Mouse (Mus musculus) layer of hippocampus, adult 9-11 months (tissue): ENCODE results near the gene Hoxb3.

ENCODE experiments used
- DNase-seq: peaks from one replicate; pipeline ENCODE4 v3.0.0; 2022

Gene Hoxb3

DNA sequence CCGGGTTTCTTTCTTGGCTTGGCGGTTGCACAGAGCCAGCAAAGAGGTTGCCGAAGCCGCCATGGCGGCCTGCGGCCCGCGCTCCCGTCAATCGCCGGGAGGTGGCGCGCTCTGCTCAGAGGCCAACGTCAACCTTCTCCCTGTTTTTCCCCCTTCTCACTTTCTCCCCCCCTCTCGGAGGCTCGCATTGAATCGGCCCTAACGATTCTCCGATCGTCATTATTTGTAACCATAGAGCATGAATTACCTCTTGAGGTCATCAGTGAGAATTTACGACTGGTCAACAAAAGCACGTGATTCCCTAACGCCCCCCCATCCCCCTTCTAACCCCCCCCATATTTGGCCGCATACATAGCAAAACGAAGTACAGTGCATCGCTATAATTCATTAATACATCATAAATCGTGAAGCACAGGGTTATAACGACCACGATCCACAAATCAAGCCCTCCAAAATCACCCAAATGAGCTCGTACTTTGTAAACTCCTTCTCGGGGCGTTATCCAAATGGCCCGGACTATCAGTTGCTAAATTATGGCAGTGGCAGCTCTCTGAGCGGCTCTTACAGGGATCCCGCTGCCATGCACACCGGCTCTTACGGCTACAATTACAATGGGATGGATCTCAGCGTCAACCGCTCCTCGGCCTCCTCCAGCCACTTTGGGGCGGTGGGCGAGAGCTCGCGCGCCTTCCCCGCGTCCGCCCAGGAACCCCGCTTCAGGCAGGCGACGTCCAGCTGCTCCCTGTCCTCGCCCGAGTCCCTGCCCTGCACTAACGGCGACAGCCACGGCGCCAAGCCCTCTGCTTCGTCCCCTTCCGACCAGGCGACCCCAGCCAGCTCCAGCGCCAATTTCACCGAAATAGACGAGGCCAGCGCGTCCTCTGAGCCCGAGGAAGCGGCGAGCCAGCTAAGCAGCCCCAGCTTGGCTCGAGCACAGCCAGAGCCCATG lies 19.7 kb upstream of the Hoxb3 start, which contains the start of gene Hoxb5:
TSS of gene Hoxb5 (plus strand) at position 186 of the 949 bp plus-strand sequence.
- DNase-seq, result no peak

DNA sequence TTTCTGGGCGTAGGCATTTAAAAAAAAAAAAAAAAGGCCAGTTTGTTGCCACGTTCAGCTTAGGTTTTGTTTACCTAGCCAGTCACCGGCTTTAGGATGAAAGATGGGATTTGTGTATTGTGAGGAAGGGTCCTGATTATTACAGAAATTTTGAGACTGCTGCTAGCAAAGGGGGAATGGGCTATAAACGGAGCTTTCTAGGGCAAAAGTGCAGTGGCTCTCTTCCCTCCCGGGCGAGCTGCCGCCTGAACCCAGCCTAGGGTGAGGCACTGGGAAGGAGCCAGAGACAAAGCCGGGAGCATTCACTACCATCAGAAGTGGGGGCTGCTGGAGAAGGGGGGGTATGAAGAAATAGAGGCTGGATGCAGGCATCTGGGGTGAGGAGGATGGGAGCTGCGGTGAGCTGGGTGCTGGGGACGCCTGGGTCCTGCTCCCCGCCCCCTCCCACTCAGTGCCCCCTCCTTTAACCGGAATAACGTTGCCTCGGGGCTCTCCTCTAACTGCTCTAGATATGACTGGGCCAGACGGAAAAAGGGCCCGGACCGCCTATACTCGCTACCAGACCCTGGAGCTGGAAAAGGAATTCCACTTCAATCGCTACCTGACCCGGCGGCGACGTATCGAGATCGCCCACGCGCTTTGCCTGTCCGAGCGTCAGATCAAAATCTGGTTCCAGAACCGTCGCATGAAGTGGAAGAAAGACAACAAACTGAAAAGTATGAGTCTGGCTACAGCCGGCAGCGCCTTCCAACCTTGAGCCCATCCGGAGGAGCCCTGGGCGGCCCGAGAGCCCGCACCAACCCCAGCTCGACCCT lies 18.5 kb upstream of the Hoxb3 start:
- no peak for DNase-seq

DNA sequence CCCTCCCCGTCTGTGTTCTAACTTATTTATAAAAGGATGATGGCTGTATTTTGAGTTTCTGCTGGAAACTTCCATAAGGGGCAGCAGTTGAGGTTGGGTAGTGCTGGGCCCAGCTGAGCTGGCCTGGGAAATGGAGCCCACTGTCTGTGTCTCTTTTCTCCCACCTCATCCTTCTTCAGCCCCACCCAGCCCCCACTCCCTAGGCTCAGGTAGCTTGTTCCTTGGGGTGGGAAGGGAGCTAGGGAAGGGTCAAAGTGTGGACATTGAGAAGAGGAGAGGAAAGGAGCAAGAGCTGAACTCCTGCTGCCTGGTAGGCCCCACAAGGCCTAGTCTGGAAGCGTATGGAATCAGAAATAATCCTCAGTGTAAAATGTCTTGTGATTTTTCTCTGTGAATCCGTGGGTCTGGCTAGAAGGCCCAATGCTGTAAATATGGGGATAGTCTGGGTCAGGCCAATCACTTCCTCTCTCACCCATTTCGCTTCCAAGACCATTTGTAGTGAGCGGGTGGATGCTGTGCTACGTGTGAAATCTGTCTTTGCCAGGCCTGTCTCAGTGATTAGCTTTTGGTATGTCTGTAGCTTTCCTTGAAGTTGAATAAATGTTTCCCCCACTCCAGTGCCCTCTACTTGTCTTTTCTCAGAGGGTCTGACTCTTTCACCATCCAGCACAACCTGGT lies 17.5 kb upstream of the Hoxb3 start:
- no peak for DNase-seq

DNA sequence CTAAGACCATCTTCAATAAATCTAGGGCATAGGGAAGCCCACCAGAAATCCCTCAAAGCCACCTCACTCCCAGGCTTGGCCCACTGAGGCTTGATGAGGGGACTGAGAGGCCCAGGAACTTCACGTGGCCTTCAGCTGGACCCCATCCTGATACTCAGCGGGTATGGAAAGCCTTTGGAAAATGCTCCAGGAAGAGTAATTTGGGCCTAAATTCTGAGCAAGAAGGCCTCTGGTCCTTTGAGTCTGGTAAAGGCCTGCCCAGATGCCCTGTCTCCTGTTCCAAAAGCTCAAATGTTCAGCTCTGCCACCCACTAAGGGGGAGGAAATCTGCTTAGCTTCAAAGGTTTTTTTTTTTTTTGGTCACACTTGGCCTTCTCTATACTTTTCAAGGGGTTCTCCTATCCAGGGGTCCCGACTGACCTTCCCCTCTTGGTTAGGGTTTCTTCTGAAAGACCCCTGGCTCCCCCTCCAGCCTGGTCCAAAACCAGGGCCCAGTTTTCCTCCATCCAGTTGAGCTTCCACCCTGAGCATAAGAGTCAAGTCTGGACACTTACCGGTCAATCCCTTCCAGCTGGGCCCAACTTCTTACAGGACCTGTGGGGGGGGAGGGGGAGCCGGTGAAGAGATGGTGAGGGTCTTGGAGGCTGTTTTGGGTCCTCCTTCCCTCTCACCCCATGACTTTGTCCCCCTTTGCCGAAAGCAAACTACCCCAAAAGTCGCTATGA lies 16.8 kb upstream of the Hoxb3 start:
- DNase-seq, result no peak

DNA sequence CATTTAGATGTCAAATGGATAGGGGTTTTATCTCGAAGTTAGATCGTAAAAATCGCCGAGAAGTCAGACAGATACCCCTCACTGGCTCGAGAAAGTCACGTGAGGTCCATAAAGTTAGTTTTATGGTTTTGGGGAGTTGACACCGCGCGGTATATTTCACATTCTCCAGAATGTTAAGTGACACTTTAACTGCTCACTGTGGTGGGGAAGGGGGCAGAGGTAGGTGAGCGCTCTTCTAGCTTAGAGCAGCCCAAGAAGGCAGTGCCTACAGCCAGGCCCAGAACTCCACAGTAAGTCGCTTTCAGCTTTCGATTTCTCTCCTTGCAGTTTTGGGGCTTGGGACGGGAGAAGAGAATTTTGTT lies 16.2 kb upstream of the Hoxb3 start:
- DNase-seq, result no peak

- DNase-seq, result no peak
Observed at GRCm38 (mm10) chr11:96308763-96309162, 14.4 kb upstream of the Hoxb3 start.

DNA sequence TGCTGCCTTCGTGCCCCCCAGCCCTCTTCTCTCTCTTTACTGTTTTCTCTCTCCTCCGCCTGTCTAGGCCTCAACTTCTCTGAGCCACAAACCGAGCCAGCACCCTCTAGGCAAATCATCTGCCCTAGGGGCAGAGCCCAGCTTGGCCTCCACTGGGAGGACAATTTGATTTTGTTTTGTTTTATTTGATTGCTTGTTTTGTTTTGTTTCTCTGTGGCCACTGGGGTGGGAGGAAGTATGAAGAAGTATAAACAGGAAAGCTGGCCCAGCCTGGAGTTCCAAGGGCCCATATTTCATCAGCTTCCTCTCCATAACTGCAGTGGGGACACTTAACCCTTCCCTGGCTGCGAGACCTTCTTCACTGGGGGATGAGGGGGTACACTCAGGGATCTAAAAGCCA lies 13.8 kb upstream of the Hoxb3 start:
- DNase-seq, result no peak

GRCm38 (mm10) chr11:96310183-96310938 lies 12.8 kb upstream of the Hoxb3 start:
- no peak for DNase-seq

GRCm38 (mm10) chr11:96311097-96311496 lies 12.0 kb upstream of the Hoxb3 start:
- no peak for DNase-seq

GRCm38 (mm10) chr11:96311520-96312417 lies 11.4 kb upstream of the Hoxb3 start:
- DNase-seq, result peak; percentile 5

DNA sequence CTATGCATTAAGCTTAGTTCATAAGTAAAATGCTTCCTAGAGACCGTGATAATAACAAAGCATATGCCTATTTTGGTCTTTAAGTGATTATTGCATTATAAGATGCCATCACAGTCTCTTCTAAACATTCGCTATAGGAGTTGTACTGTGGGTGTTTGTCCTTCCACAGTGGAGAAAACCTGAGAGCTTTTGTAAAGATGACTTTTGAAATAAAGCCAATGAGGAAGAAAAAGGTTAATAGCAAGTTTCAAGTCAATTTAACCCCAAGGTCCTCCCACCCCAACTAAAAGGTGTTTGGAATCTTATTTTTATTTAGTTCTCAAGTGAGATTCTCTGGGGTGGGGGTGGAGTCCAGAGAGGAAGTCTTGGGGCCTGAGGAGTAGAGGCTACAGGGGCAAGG lies 10.0 kb upstream of the Hoxb3 start:
- no peak for DNase-seq

DNA sequence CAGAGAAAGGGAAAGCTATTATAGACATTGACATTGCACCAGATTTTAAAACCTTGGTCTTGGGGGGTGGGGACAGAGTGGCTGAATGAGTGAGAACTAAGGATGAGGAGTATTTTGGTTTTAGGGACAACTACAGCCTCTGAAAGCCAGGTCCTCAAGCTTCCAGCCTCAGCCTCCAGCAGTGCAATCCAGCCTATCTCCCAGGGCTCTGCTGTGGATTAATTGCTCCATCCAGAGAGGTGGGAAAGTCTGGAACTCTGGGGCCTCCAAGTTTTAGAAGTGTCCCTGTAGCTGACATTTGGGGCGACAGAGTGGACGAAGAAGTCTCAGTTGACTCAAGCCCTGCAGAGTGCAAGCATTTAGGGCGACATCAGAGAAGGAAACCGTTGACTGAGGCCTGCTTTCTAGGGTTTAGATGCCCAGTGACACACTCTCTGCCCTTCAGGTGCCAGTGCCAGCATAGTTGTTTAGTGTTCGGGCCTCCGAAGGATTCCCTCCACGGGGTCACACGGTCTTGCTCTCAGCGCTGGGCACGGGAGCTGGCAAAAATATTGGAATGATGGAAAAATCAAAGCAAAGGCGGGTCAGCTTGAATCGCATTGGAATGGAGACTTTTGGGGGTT lies 9.2 kb upstream of the Hoxb3 start:
- DNase-seq, result no peak

GRCm38 (mm10) chr11:96314671-96315343 lies 8.3 kb upstream of the Hoxb3 start:
- no peak for DNase-seq

GRCm38 (mm10) chr11:96315344-96315681 lies 7.8 kb upstream of the Hoxb3 start:
- DNase-seq, result no peak

- no peak for DNase-seq
Observed at GRCm38 (mm10) chr11:96316696-96317607, 6.2 kb upstream of the Hoxb3 start.

GRCm38 (mm10) chr11:96317608-96318367 lies 5.3 kb upstream of the Hoxb3 start, which contains the start of gene Hoxb4:
Gene Hoxb4 (plus strand): TSS chr11:96318267.
- DNase-seq, result no peak

DNA sequence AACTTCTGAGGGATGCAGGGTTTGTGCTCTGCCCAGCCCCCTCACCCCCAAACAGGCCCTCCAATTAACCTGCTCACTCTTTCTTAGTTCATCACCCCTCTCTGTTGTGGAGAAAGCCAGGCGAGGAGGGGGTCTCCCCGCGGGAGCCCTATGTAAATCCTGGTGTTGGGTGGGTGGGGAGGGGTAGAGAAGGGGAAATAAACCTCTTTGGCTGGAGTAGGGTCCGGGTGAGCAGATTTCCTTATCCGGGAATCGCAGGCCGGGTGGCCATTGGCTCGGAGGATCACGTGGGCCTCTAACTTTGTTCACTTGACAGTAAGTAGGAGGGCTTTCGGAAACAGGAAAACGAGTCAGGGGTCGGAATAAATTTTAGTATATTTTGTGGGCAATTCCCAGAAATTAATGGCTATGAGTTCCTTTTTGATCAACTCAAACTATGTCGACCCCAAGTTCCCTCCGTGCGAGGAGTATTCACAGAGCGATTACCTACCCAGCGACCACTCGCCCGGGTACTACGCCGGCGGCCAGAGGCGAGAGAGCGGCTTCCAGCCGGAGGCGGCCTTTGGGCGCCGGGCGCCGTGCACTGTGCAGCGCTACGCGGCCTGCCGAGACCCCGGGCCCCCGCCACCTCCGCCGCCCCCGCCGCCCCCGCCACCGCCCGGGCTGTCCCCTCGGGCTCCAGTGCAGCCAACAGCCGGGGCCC lies 4.6 kb upstream of the Hoxb3 start:
- peak; percentile 10 for DNase-seq
